Mouse (Mus musculus): ENCODE data around the gene Syt8. TPM values are rescaled to one million over a fixed set of nuclear protein-coding genes. Genes with fewer than 3 reads are reported as not detected.

Gene Syt8
- polyA plus RNA-seq, 1 experiment from 2014 or later, result not detected

- H3K27me3 ChIP-seq, result no peaks in the 10 kb centered on the region
- ATAC-seq (ENCODE audit: low read depth) (no peak; the same call in 1 of the 2 replicates), DNase-seq (no peak)
- no peak overlapping the region for H3K9ac ChIP-seq
- no peaks in the 10 kb centered on the region; the same call in 1 of the 2 replicates for H3K4me1 ChIP-seq (replicated peaks)
- H3K4me3 ChIP-seq (replicated peaks), result no peak overlapping the region
- H3K27ac ChIP-seq, result no peak overlapping the region
- no peaks in the 10 kb centered on the region for H3K9me3 ChIP-seq (replicated peaks)
- 80% methylated on average over 6 of the region's 6 CpGs for WGBS (ENCODE audit: insufficient replicate concordance)
- H3K4me2 ChIP-seq, result peak overlapping the region; percentile 8; the same call in 1 of the 2 replicates
- H3K36me3 ChIP-seq, result no peaks in the 10 kb centered on the region
These were observed 27.5 kb downstream of the Syt8 start for GRCm38 (mm10) chr7:142462190-142462589.

GRCm38 (mm10) chr7:142462594-142463078 lies 28.0 kb downstream of the Syt8 start:
- 48% methylated on average over 4 of the region's 4 CpGs for WGBS (ENCODE audit: insufficient replicate concordance)
- H3K9me3 ChIP-seq (replicated peaks), result no peaks in the 10 kb centered on the region
- H3K27me3 ChIP-seq, result no peaks in the 10 kb centered on the region
- no peaks in the 10 kb centered on the region for H3K36me3 ChIP-seq
- DNase-seq, result no peak
- H3K9ac ChIP-seq, result no peak overlapping the region
- no peak overlapping the region for H3K4me2 ChIP-seq
- ATAC-seq (ENCODE audit: low read depth), result no peak
- H3K4me1 ChIP-seq (replicated peaks), result no peaks in the 10 kb centered on the region; the same call in 1 of the 2 replicates
- no peak overlapping the region for H3K4me3 ChIP-seq (replicated peaks)
- no peak overlapping the region for H3K27ac ChIP-seq

- Histone ChIP-seq H3K4me3 (replicated peaks) (no peak overlapping the region), H3K4me2 (no peak overlapping the region), H3K4me1 (replicated peaks) (no peaks in the 10 kb centered on the region; the same call in 1 of the 2 replicates), H3K9me3 (replicated peaks) (no peaks in the 10 kb centered on the region), H3K9ac (no peak overlapping the region), H3K27me3 (no peaks in the 10 kb centered on the region), H3K27ac (peak overlapping the region; percentile 39; the same call in 1 of the 2 replicates), H3K36me3 (no peaks in the 10 kb centered on the region)
- DNase-seq (no peak), ATAC-seq (ENCODE audit: low read depth) (no peak)
- 43% methylated on average over 7 of the region's 7 CpGs for WGBS (ENCODE audit: insufficient replicate concordance)
These were observed 35.6 kb downstream of the Syt8 start for GRCm38 (mm10) chr7:142470171-142470691.

GRCm38 (mm10) chr7:142470808-142471413 lies 36.3 kb downstream of the Syt8 start:
- DNase-seq, result no peak
- H3K27ac ChIP-seq, result peak overlapping the region; percentile 39; the same call in 1 of the 2 replicates

GRCm38 (mm10) chr7:142471414-142471861 lies 36.8 kb downstream of the Syt8 start:
- Histone ChIP-seq H3K9ac (no peak overlapping the region), H3K4me2 (no peak overlapping the region), H3K4me3 (replicated peaks) (no peak overlapping the region), H3K9me3 (replicated peaks) (no peaks in the 10 kb centered on the region), H3K27me3 (no peaks in the 10 kb centered on the region), H3K27ac (no peak overlapping the region), H3K36me3 (no peaks in the 10 kb centered on the region), H3K4me1 (replicated peaks) (no peaks in the 10 kb centered on the region; the same call in 1 of the 2 replicates)
- DNase-seq, result no peak
- no peak for ATAC-seq (ENCODE audit: low read depth)
- 56% methylated on average over 6 of the region's 6 CpGs for whole genome bisulfite sequencing (ENCODE audit: insufficient replicate concordance)

More at GRCm38 (mm10) chr7:142470808-142471413, 36.3 kb downstream of the Syt8 start:
- H3K4me3 ChIP-seq (replicated peaks), result no peak overlapping the region
- WGBS (ENCODE audit: insufficient replicate concordance), result 19% methylated on average over 4 of the region's 4 CpGs
- no peaks in the 10 kb centered on the region; the same call in 1 of the 2 replicates for H3K4me1 ChIP-seq (replicated peaks)
- no peaks in the 10 kb centered on the region for H3K27me3 ChIP-seq
- no peaks in the 10 kb centered on the region for H3K36me3 ChIP-seq
- H3K9me3 ChIP-seq (replicated peaks), result no peaks in the 10 kb centered on the region
- no peak; the same call in 1 of the 2 replicates for ATAC-seq (ENCODE audit: low read depth)
- no peak overlapping the region for H3K9ac ChIP-seq
- no peak overlapping the region for H3K4me2 ChIP-seq

- H3K4me3 ChIP-seq (replicated peaks), result no peak overlapping the region
These were observed 37.4 kb downstream of the Syt8 start for GRCm38 (mm10) chr7:142471884-142472570.

GRCm38 (mm10) chr7:142472936-142473335 lies 38.3 kb downstream of the Syt8 start:
- Histone ChIP-seq H3K27ac (no peak overlapping the region), H3K9ac (no peak overlapping the region), H3K36me3 (no peaks in the 10 kb centered on the region), H3K4me1 (replicated peaks) (no peaks in the 10 kb centered on the region; the same call in 1 of the 2 replicates), H3K9me3 (replicated peaks) (no peaks in the 10 kb centered on the region), H3K27me3 (no peaks in the 10 kb centered on the region), H3K4me2 (no peak overlapping the region), H3K4me3 (replicated peaks) (no peak overlapping the region)
- WGBS (ENCODE audit: insufficient replicate concordance), result 63% methylated on average over 4 of the region's 4 CpGs
- ATAC-seq (ENCODE audit: low read depth) (no peak), DNase-seq (no peak)

More at GRCm38 (mm10) chr7:142471884-142472570, 37.4 kb downstream of the Syt8 start:
- Histone ChIP-seq H3K36me3 (no peaks in the 10 kb centered on the region), H3K4me1 (replicated peaks) (no peaks in the 10 kb centered on the region; the same call in 1 of the 2 replicates), H3K9me3 (replicated peaks) (no peaks in the 10 kb centered on the region), H3K9ac (no peak overlapping the region), H3K27me3 (no peaks in the 10 kb centered on the region), H3K27ac (no peak overlapping the region), H3K4me2 (no peak overlapping the region)
- 54% methylated on average over 15 of the region's 15 CpGs for WGBS (ENCODE audit: insufficient replicate concordance)
- DNase-seq, result no peak
- no peak for ATAC-seq (ENCODE audit: low read depth)

GRCm38 (mm10) chr7:142473476-142473875 lies 38.8 kb downstream of the Syt8 start:
- Histone ChIP-seq H3K4me3 (replicated peaks) (no peak overlapping the region), H3K4me2 (no peak overlapping the region), H3K9me3 (replicated peaks) (no peaks in the 10 kb centered on the region), H3K27me3 (no peaks in the 10 kb centered on the region), H3K9ac (no peak overlapping the region), H3K4me1 (replicated peaks) (no peaks in the 10 kb centered on the region; the same call in 1 of the 2 replicates), H3K36me3 (no peaks in the 10 kb centered on the region), H3K27ac (no peak overlapping the region)
- ATAC-seq (ENCODE audit: low read depth) (no peak), DNase-seq (no peak)
- 61% methylated on average over 2 of the region's 2 CpGs for WGBS (ENCODE audit: insufficient replicate concordance)

- 69% methylated on average over 14 of the region's 14 CpGs for WGBS (ENCODE audit: insufficient replicate concordance)
These were observed 40.1 kb downstream of the Syt8 start for GRCm38 (mm10) chr7:142474799-142475198.

GRCm38 (mm10) chr7:142475641-142476040 lies 41.0 kb downstream of the Syt8 start:
- Histone ChIP-seq H3K9ac (no peak overlapping the region), H3K36me3 (no peaks in the 10 kb centered on the region), H3K27me3 (no peaks in the 10 kb centered on the region; the same call in 1 of the 2 replicates), H3K9me3 (replicated peaks) (no peaks in the 10 kb centered on the region), H3K4me2 (no peak overlapping the region), H3K4me3 (replicated peaks) (no peak overlapping the region), H3K4me1 (replicated peaks) (peaks cover 2% of the 10 kb centered on the region; the same call in 1 of the 2 replicates), H3K27ac (no peak overlapping the region)
- 41% methylated on average over 7 of the region's 7 CpGs for WGBS (ENCODE audit: insufficient replicate concordance)
- no peak for DNase-seq
- ATAC-seq (ENCODE audit: low read depth), result no peak

More at GRCm38 (mm10) chr7:142474799-142475198, 40.1 kb downstream of the Syt8 start:
- no peaks in the 10 kb centered on the region for H3K27me3 ChIP-seq
- no peaks in the 10 kb centered on the region for H3K9me3 ChIP-seq (replicated peaks)
- no peak overlapping the region for H3K9ac ChIP-seq
- no peaks in the 10 kb centered on the region for H3K36me3 ChIP-seq
- no peak overlapping the region for H3K4me3 ChIP-seq (replicated peaks)
- H3K4me2 ChIP-seq, result no peak overlapping the region
- DNase-seq (no peak), ATAC-seq (ENCODE audit: low read depth) (no peak)
- H3K4me1 ChIP-seq (replicated peaks), result no peaks in the 10 kb centered on the region; the same call in 1 of the 2 replicates
- H3K27ac ChIP-seq, result no peak overlapping the region

- peaks cover 7% of the 10 kb centered on the region for H3K4me1 ChIP-seq (replicated peaks)
- WGBS (ENCODE audit: insufficient replicate concordance), result 71% methylated on average over 5 of the region's 5 CpGs
- no peak overlapping the region for H3K27ac ChIP-seq
- no peak for ATAC-seq (ENCODE audit: low read depth)
- no peak overlapping the region for H3K4me3 ChIP-seq (replicated peaks)
- DNase-seq, result no peak
- no peaks in the 10 kb centered on the region for H3K36me3 ChIP-seq
- no peaks in the 10 kb centered on the region; the same call in 1 of the 2 replicates for H3K27me3 ChIP-seq
- H3K9me3 ChIP-seq (replicated peaks), result no peaks in the 10 kb centered on the region
- no peak overlapping the region for H3K9ac ChIP-seq
- H3K4me2 ChIP-seq, result no peak overlapping the region
These were observed 41.6 kb downstream of the Syt8 start for GRCm38 (mm10) chr7:142476271-142476670.
